10 mouse cellular contexts compared by ENCODE assay signal in genomic region chr6:43297508-43297850, GRCm38 (mm10). TPM values are rescaled to one million over a fixed set of nuclear protein-coding genes. Genes with fewer than 3 reads are reported as not detected.
DNase-seq lines count a peak whose midpoint lies in the region; ATAC-seq and TF ChIP-seq lines count a peak whose summit lies in the region.
"Had no signal": no experiment of that assay in that cellular context is flagged by ENCODE, and none has a peak within 500 bp of the region (broad histone marks: within the 10 kb centered on the region; RNA-seq: fewer than 3 reads in every experiment).

No protein-coding gene starts in this region.

- no peaks in the 10 kb centered on the region for H3K9me3 ChIP-seq in hindbrain, embryonic 16.5 days (ENCODE audit: control insufficient read depth, low read length)

- 0 out of 2 replicates have a peak, but pooled peaks have one; percentile 0 for TF ChIP-seq CTCF in heart, adult 2 months (IDR thresholded peaks at IDR 0.05)

- no peak overlapping the region for H3K27ac ChIP-seq in heart, adult 2 months
- no peak overlapping the region for H3K27ac ChIP-seq in hindbrain, embryonic 16.5 days (ENCODE audit: low read depth, low read length)

- WGBS in heart, adult 2 months = 34% methylated on average over 2 of the region's 2 CpGs
- 19% methylated on average over 2 of the region's 2 CpGs for WGBS in hindbrain, embryonic 16.5 days

- intact Hi-C loops in heart, adult 2 months (cut with DNase I) = loop anchor here (1.0 to 5.0 kb wide), 2 partner anchors 43 to 275 kb away; no protein-coding TSS in a partner anchor

- no peaks in the 10 kb centered on the region for H3K36me3 ChIP-seq in heart, adult 2 months (ENCODE audit: control insufficient read depth, insufficient read depth, low read length)
- no peaks in the 10 kb centered on the region for H3K36me3 ChIP-seq in hindbrain, embryonic 16.5 days (ENCODE audit: control insufficient read depth, insufficient read depth, low read length)

- ATAC-seq in hindbrain, embryonic 16.5 days = peak; percentile 75

- no peaks in the 10 kb centered on the region for H3K27me3 ChIP-seq in heart, adult 2 months (ENCODE audit: control insufficient read depth, insufficient read depth, low read length)
- H3K27me3 ChIP-seq in hindbrain, embryonic 16.5 days (replicated peaks; ENCODE audit: control insufficient read depth, insufficient read depth, low read length) = no peaks in the 10 kb centered on the region

- DNase-seq in heart, adult 2 months = no peak
- no peak for DNase-seq in heart, adult 8-10 months (ENCODE audit: low spot score)
- DNase-seq in brain, adult 2 months (ENCODE audit: low read depth, low spot score) = peak; percentile 75
- DNase-seq in neural tube, embryonic 10.5 days (ENCODE audit: extremely low spot score, low spot score) = peak; percentile 20
- no peak for DNase-seq in gastrocnemius, postnatal 10 days
- DNase-seq in kidney, adult 11 months = no peak
- no peak for DNase-seq in spleen, postnatal 36 days (ENCODE audit: low spot score in 2 of 2)

- peaks cover under 1% of the 10 kb centered on the region for H3K4me1 ChIP-seq in heart, adult 2 months (ENCODE audit: control insufficient read depth, insufficient read depth, low read length)
- peaks cover 3% of the 10 kb centered on the region; the same call in 1 of the 2 replicates for H3K4me1 ChIP-seq in hindbrain, embryonic 16.5 days (ENCODE audit: control insufficient read depth, insufficient read depth, low read depth, low read length)

- no peak for TF ChIP-seq POLR2A in heart, adult 2 months (IDR thresholded peaks at IDR 0.05; ENCODE audit: insufficient read depth, low read depth, low read length)

- H3K79me2 ChIP-seq in heart, adult 2 months (replicated peaks; ENCODE audit: control insufficient read depth, insufficient read depth, low read length) = no peaks in the 10 kb centered on the region

- TF ChIP-seq EP300 in heart, adult 2 months (IDR thresholded peaks at IDR 0.05; ENCODE audit: insufficient read depth, low read depth, low read length) = no peak

- no peak overlapping the region for H3K9ac ChIP-seq in heart, adult 2 months (ENCODE audit: low read depth, low read length)
- no peak overlapping the region for H3K9ac ChIP-seq in hindbrain, embryonic 16.5 days (ENCODE audit: low read depth, low read length)

- H3K4me3 ChIP-seq in heart, adult 2 months = no peak overlapping the region
- no peak overlapping the region for H3K4me3 ChIP-seq in hindbrain, embryonic 16.5 days (ENCODE audit: low read length)

- H3K4me2 ChIP-seq in hindbrain, embryonic 16.5 days (ENCODE audit: low read length) = no peak overlapping the region

RNA-seq across cellular contexts. Expression of gene Nobox, which starts 11.9 kb away (rescaled TPM):
- total RNA-seq in heart, adult 2 months (2021) = not detected
- not detected in 2 replicates for polyA plus RNA-seq in heart, adult 2 months (2012; rRNA removed)
- not detected for total RNA-seq in heart, adult 8-10 months (2022)
- not detected in 2 replicates for polyA plus RNA-seq in hindbrain, embryonic 16.5 days (2015; fragmentation: Nextera tagmentation; extraction: Ambion mirVana)
- not detected for total RNA-seq in gastrocnemius, postnatal 10 days (2021)
- total RNA-seq: layer of hippocampus, postnatal 36 days had no signal
- polyA plus RNA-seq: heart, postnatal 0 days had no signal

RNA-seq across cellular contexts. Expression of gene Arhgef5, which starts 32.1 kb away (rescaled TPM):
- 10 to 100 TPM; 12.8 to 13.7 TPM for total RNA-seq in heart, adult 2 months (2021)
- 10.7 and 17.0 TPM in 2 replicates for polyA plus RNA-seq in heart, adult 2 months (2012; rRNA removed)
- 10 to 100 TPM; 13.7 to 16.9 (median 15.6) TPM for total RNA-seq in heart, adult 8-10 months (2022)
- polyA plus RNA-seq in hindbrain, embryonic 16.5 days (2015; fragmentation: Nextera tagmentation; extraction: Ambion mirVana) = 2.0 and 3.2 TPM in 2 replicates
- total RNA-seq in gastrocnemius, postnatal 10 days (2021) = 1 to 10 TPM; 5.5 to 9.3 TPM

Comparison
In these comparisons a context has a peak if more than half of its experiments do, and no peak if none do; other contexts are left out.
1. DNase-seq: peak in brain, adult 2 months (single experiment) and neural tube, embryonic 10.5 days (single experiment); none in heart, adult 2 months (0 of 2), heart, adult 8-10 months (single experiment), gastrocnemius, postnatal 10 days (single experiment), kidney, adult 11 months (single experiment) and spleen, postnatal 36 days (0 of 2).